Mouse (Mus musculus): ENCODE measurements at regions not wholly inside any gene's neighbourhood (a gene's known extent, or its start where the extent isn't known, plus 50 kb on each side); places are given as distances from the start of the nearest gene placed in this dataset.

GRCm38 (mm10) chr13:107847179-107848012 is 196.8 kb upstream of the Smim15 start:
- no peak for TF ChIP-seq HCFC1 (IDR thresholded peaks at IDR 0.05; ENCODE audit: borderline replicate concordance, insufficient read depth, low read length)
- no peak for TF ChIP-seq CHD2 (IDR thresholded peaks at IDR 0.05; ENCODE audit: low read depth, low read length)
- TF ChIP-seq ZC3H11A (IDR thresholded peaks at IDR 0.05; ENCODE audit: borderline replicate concordance, low read depth, low read length) = no peak
- TF ChIP-seq ZNF384 (IDR thresholded peaks at IDR 0.05; ENCODE audit: low read depth, low read length) = no peak
